Mouse (Mus musculus) limb, embryonic 11.5 days (tissue): ENCODE data around the gene Ap3d1. TPM values are rescaled to one million over a fixed set of nuclear protein-coding genes. Genes with fewer than 3 reads are reported as not detected.

Experiments
- ATAC-seq: fragments of 200-750 bp; cut with Nextera tagmentation; 2 replicates; pipeline ENCODE4 v1.8.0; 2017; ENCODE audit warnings: low read depth; ENCODE audit not compliant: insufficient number of reproducible peaks, low FRiP score, low TSS enrichment
- DNase-seq: peaks from one replicate; pipeline ENCODE4 v3.0.0-alpha.2; 2015; ENCODE audit warnings: low spot score
- H3K27ac ChIP-seq: fragments of 300-500 bp; sonication (generic); replicated peaks from 2 replicates; pipeline ENCODE4 v1.5.1; 2014; ENCODE audit warnings: low read depth, mild to moderate bottlenecking, low read length
- H3K27me3 ChIP-seq: fragments of 300-500 bp; sonication (generic); 2 replicates; pipeline ENCODE4 v1.6.1; 2014; ENCODE audit warnings: mild to moderate bottlenecking, low read length, mixed read lengths; ENCODE audit not compliant: control insufficient read depth, insufficient read depth
- H3K36me3 ChIP-seq: fragments of 300-500 bp; sonication (generic); 2 replicates; pipeline ENCODE4 v1.6.1; 2014; ENCODE audit warnings: mild to moderate bottlenecking, low read length, moderate library complexity, mixed read lengths; ENCODE audit not compliant: control insufficient read depth, insufficient read depth
- H3K4me1 ChIP-seq: fragments of 300-500 bp; sonication (generic); 2 replicates; pipeline ENCODE4 v1.6.1; 2014; ENCODE audit warnings: low read length, mixed read lengths; ENCODE audit not compliant: control insufficient read depth, insufficient read depth
- H3K4me2 ChIP-seq: fragments of 300-500 bp; sonication (generic); 2 replicates; pipeline ENCODE4 v1.6.1; 2014; ENCODE audit warnings: low read depth, mild to moderate bottlenecking, moderate library complexity; ENCODE audit not compliant: severe bottlenecking
- H3K4me3 ChIP-seq: fragments of 300-500 bp; sonication (generic); 2 replicates; pipeline ENCODE4 v1.5.1; 2014; ENCODE audit warnings: low read depth, low read length
- H3K9ac ChIP-seq: fragments of 300-500 bp; sonication (generic); 2 replicates; pipeline ENCODE4 v1.6.1; 2014; ENCODE audit warnings: mild to moderate bottlenecking, low read length
- H3K9me3 ChIP-seq: fragments of 300-500 bp; sonication (generic); 2 replicates; pipeline ENCODE4 v1.6.1; 2016; ENCODE audit warnings: low read length; ENCODE audit not compliant: control insufficient read depth
- WGBS: fragments of 180-500 bp; shearing (Covaris S2); extraction: QIAGEN DNeasy Blood & Tissue Kit; methylation state at CpG from one replicate; pipeline ENCODE4 v1.1.7; 2014; 5-methylcytosine and 5-hydroxymethylcytosine counted together
- polyA plus RNA-seq: library from polyadenylated mRNA; unstranded; fragments of >200 nt; fragmentation: Nextera tagmentation; extraction: Ambion mirVana; gene quantifications from 2 replicates; pipeline ENCODE4 v1.2.1, GENCODE M21; 2014

Gene Ap3d1
- polyA plus RNA-seq, 1 experiment from 2014 or later: 67.8 TPM

GRCm38 (mm10) chr10:80763502-80763901 lies 21.4 kb upstream of the Ap3d1 start:
- Histone ChIP-seq H3K4me2 (no peak overlapping the region), H3K36me3 (peaks cover 17% of the 10 kb centered on the region), H3K9me3 (no peaks in the 10 kb centered on the region), H3K27ac (no peak overlapping the region), H3K4me1 (0 out of 2 replicates have a peak, but pooled peaks cover 3% of the 10 kb centered on the region), H3K27me3 (no peaks in the 10 kb centered on the region), H3K9ac (no peak overlapping the region), H3K4me3 (no peak overlapping the region)
- DNase-seq (no peak), ATAC-seq (no peak)
- 88% methylated on average over 2 of the region's 2 CpGs for WGBS

DNA sequence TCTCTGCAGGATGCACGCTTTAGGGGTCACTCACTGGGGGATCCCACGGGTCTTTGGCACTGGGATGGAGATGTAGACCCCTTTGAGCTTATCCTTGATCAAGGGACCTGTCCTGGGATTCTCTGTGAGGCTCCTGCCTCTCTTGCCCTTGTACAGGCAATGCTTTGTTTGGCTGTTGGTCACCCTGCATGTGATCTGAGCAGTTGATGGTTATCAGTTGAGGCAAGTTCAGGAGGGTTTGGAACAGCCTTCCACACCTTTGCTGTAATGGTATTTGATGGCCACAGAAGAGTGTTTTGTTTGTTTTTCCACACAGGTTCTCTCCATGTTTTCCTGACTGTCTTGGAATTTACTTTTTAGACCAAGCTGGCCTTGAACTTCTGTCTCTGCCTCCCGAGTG lies 19.8 kb upstream of the Ap3d1 start:
- Histone ChIP-seq H3K4me3 (no peak overlapping the region), H3K36me3 (peaks cover 8% of the 10 kb centered on the region), H3K9me3 (no peaks in the 10 kb centered on the region), H3K4me2 (no peak overlapping the region), H3K27ac (no peak overlapping the region), H3K4me1 (peaks cover 12% of the 10 kb centered on the region), H3K9ac (no peak overlapping the region), H3K27me3 (no peaks in the 10 kb centered on the region)
- DNase-seq: no peak
- no peak for ATAC-seq
- 80% methylated on average over 3 of the region's 3 CpGs for WGBS

- H3K27ac ChIP-seq: no peak overlapping the region
- WGBS: 81% methylated on average over 4 of the region's 4 CpGs
These were observed 18.8 kb upstream of the Ap3d1 start for GRCm38 (mm10) chr10:80760596-80761524.

GRCm38 (mm10) chr10:80758651-80759050 lies 16.6 kb upstream of the Ap3d1 start:
- H3K4me1 ChIP-seq: peaks cover 22% of the 10 kb centered on the region
- no peaks in the 10 kb centered on the region for H3K9me3 ChIP-seq
- H3K27ac ChIP-seq: no peak overlapping the region
- H3K36me3 ChIP-seq: no peaks in the 10 kb centered on the region
- H3K9ac ChIP-seq: no peak overlapping the region
- H3K27me3 ChIP-seq: no peaks in the 10 kb centered on the region
- ATAC-seq (no peak), DNase-seq (no peak)
- H3K4me2 ChIP-seq: no peak overlapping the region
- 84% methylated on average over 7 of the region's 7 CpGs for WGBS
- H3K4me3 ChIP-seq: no peak overlapping the region

More at GRCm38 (mm10) chr10:80760596-80761524, 18.8 kb upstream of the Ap3d1 start:
- Histone ChIP-seq H3K4me3 (no peak overlapping the region), H3K9me3 (no peaks in the 10 kb centered on the region), H3K27me3 (no peaks in the 10 kb centered on the region), H3K9ac (no peak overlapping the region), H3K4me2 (no peak overlapping the region), H3K36me3 (no peaks in the 10 kb centered on the region), H3K4me1 (peaks cover 21% of the 10 kb centered on the region)
- ATAC-seq: no peak
- no peak for DNase-seq

DNA sequence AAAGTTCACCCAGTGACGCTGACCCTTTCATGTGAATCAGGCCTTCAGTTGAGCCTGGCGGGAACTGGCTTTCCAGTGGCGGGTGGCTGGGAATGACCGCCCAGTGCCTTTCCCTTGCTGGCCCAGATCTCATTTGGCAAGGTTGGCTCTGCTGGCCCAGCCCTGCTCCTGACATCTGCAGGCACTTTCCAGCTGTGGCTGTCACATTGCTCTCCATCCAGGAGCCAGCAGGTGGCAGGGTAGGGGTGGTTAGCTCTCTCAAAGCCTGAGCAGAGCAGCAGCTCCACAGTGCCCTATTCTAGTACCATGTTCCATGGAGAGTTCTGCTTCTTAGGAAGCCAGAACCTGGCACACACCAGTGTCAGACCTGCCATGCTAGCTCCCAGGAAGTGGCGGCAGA lies 15.7 kb upstream of the Ap3d1 start:
- H3K9me3 ChIP-seq: no peaks in the 10 kb centered on the region
- no peak for ATAC-seq
- no peaks in the 10 kb centered on the region for H3K27me3 ChIP-seq
- H3K4me1 ChIP-seq: peaks cover 22% of the 10 kb centered on the region
- DNase-seq: peak; percentile 76
- no peaks in the 10 kb centered on the region for H3K36me3 ChIP-seq
- H3K4me2 ChIP-seq: no peak overlapping the region
- H3K4me3 ChIP-seq: no peak overlapping the region
- no peak overlapping the region for H3K9ac ChIP-seq
- H3K27ac ChIP-seq: no peak overlapping the region
- 33% methylated on average over 5 of the region's 5 CpGs for WGBS

DNA sequence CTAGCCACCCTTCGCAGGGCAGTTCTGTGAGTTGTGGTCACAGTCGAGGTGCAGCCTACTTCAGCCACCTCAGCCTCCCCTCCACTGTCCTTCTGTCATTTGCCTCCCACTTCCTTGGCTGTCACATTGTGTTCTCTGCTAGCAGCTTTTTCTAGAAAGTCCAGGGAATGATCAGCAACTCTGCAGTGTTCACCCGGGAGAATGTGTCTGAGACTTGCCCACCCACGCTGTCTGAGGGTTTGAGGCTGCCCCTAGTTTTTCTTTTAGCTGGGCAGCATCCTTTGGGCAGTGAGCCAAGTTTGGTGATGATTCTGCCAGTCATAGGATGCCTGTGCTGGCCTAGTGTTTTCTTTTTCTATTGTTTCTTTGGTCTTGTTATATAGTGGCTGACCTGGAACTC lies 14.9 kb upstream of the Ap3d1 start:
- 81% methylated on average over 4 of the region's 4 CpGs for WGBS
- ATAC-seq: no peak

DNA sequence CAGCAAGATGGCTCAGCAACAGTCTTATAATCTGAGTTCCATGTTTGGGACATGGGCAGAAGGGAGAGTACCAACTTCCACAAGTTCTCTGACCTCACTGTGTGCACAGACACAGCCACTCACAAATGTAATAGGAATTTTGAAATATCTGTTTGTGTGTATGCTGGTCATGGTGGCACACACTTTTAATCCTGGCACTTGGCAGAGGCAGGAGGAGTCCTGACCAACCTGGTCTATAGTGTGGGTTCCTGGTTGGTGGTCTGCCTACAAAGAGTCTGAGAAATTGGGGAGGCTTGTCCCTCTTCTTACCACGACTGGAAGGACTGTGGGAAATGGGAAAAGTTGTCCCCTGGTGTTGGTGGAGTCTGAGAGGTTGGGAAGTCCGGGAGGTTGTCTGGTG lies 14.4 kb upstream of the Ap3d1 start:
- 74% methylated on average over 2 of the region's 2 CpGs for WGBS
- peaks cover 31% of the 10 kb centered on the region for H3K4me1 ChIP-seq

More for the DNA sequence above, 14.9 kb upstream of the Ap3d1 start:
- Histone ChIP-seq H3K9me3 (no peaks in the 10 kb centered on the region), H3K4me3 (no peak overlapping the region), H3K4me2 (peak overlapping the region; percentile 96), H3K4me1 (peaks cover 28% of the 10 kb centered on the region), H3K36me3 (no peaks in the 10 kb centered on the region), H3K27ac (no peak overlapping the region), H3K27me3 (no peaks in the 10 kb centered on the region), H3K9ac (peak overlapping the region; percentile 17; the same call in 1 of the 2 replicates)
- DNase-seq: no peak

DNA sequence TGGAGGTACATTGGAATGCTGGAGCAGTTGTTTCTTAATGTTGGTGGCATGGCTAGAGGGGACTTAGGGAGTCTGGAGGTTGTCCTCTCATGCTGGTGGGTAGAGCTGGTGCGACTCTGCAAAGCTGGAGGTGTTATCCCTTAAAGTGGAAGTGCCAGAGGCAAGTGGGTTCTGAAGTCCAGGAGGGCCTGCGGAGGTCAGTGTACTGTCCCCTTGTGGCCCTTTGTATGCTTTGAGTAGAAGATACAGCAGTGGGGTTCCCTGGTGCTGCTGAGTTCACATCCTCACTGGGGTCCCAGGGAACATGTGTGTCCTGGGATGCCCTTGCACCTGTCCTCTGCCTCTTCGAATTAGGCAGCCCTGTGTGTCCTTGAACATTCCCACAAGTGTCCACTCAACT lies 14.0 kb upstream of the Ap3d1 start:
- WGBS: 40% methylated on average over 3 of the region's 3 CpGs
- peak overlapping the region; percentile 96 for H3K4me2 ChIP-seq
- H3K27ac ChIP-seq: no peak overlapping the region
- ATAC-seq (no peak), DNase-seq (no peak)
- no peaks in the 10 kb centered on the region for H3K9me3 ChIP-seq
- H3K27me3 ChIP-seq: no peaks in the 10 kb centered on the region
- no peaks in the 10 kb centered on the region for H3K36me3 ChIP-seq
- peaks cover 31% of the 10 kb centered on the region for H3K4me1 ChIP-seq
- H3K9ac ChIP-seq: peak overlapping the region; percentile 98
- H3K4me3 ChIP-seq: peak overlapping the region; percentile 97

More for the DNA sequence above, 14.4 kb upstream of the Ap3d1 start:
- no peaks in the 10 kb centered on the region for H3K27me3 ChIP-seq
- DNase-seq: no peak
- H3K36me3 ChIP-seq: no peaks in the 10 kb centered on the region
- no peaks in the 10 kb centered on the region for H3K9me3 ChIP-seq
- no peak for ATAC-seq
- H3K27ac ChIP-seq: no peak overlapping the region
- peak overlapping the region; percentile 98; the same call in 1 of the 2 replicates for H3K9ac ChIP-seq
- peak overlapping the region; percentile 96 for H3K4me2 ChIP-seq
- H3K4me3 ChIP-seq: peak overlapping the region; percentile 97
